Mouse (Mus musculus): ENCODE results near the gene Atxn10. TPM values are rescaled to one million over a fixed set of nuclear protein-coding genes. Genes with fewer than 3 reads are reported as not detected.

The Atxn10 gene
- polyA plus RNA-seq, 1 experiment from 2014 or later: 548 TPM

GRCm38 (mm10) chr15:85366938-85367337 is 30.9 kb downstream of the Atxn10 start:
- Histone ChIP-seq H3K4me3 (ENCODE audit: low read depth, low read length) (no peak overlapping the region), H3K36me3 (ENCODE audit: control insufficient read depth, insufficient read depth, low read length) (0 out of 2 replicates have a peak, but pooled peaks cover 4% of the 10 kb centered on the region), H3K4me2 (ENCODE audit: low read length) (no peak overlapping the region), H3K9ac (ENCODE audit: low read depth, low read length) (no peak overlapping the region), H3K4me1 (ENCODE audit: control insufficient read depth, insufficient read depth, low read length) (no peaks in the 10 kb centered on the region), H3K27me3 (ENCODE audit: control insufficient read depth, insufficient read depth, low read depth, low read length) (no peaks in the 10 kb centered on the region), H3K27ac (ENCODE audit: low read length) (no peak overlapping the region), H3K9me3 (replicated peaks; ENCODE audit: control insufficient read depth, low read length, poor library complexity, severe bottlenecking) (no peaks in the 10 kb centered on the region)
- 66% methylated on average over 5 of the region's 5 CpGs for WGBS
- no peak for ATAC-seq

DNA sequence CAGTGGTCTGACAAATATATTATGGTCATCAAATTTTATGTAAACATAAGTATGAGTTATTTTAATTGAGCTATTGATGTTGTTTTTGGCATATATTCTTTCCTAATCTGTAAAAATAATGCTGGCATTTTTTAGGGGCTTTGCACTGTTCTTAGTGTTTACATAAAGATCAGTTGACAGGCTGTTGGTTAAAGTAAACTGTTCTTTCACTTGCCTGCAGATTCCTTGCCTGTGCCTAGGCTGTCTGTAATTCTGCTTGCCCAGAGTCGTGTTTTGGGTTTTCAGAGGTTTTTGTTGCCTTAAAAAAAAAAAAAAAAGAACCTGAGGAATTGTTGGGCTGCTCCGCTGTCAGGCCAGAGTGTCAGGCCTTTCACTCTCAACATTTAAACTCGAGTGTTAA is 33.7 kb downstream of the Atxn10 start:
- no peak overlapping the region for H3K9ac ChIP-seq (ENCODE audit: low read depth, low read length)
- WGBS: 51% methylated on average over 3 of the region's 3 CpGs
- no peaks in the 10 kb centered on the region for H3K4me1 ChIP-seq (ENCODE audit: control insufficient read depth, insufficient read depth, low read length)
- H3K36me3 ChIP-seq (ENCODE audit: control insufficient read depth, insufficient read depth, low read length): no peaks in the 10 kb centered on the region
- no peak overlapping the region for H3K4me2 ChIP-seq (ENCODE audit: low read length)
- ATAC-seq: no peak
- no peak overlapping the region for H3K4me3 ChIP-seq (ENCODE audit: low read depth, low read length)
- H3K9me3 ChIP-seq (replicated peaks; ENCODE audit: control insufficient read depth, low read length, poor library complexity, severe bottlenecking): no peaks in the 10 kb centered on the region
- no peaks in the 10 kb centered on the region for H3K27me3 ChIP-seq (ENCODE audit: control insufficient read depth, insufficient read depth, low read depth, low read length)
- H3K27ac ChIP-seq (ENCODE audit: low read length): no peak overlapping the region

GRCm38 (mm10) chr15:85373125-85373524 is 37.1 kb downstream of the Atxn10 start:
- no peak overlapping the region for H3K4me3 ChIP-seq (ENCODE audit: low read depth, low read length)
- H3K9ac ChIP-seq (ENCODE audit: low read depth, low read length): no peak overlapping the region
- H3K27ac ChIP-seq (ENCODE audit: low read length): no peak overlapping the region
- H3K4me2 ChIP-seq (ENCODE audit: low read length): no peak overlapping the region
- H3K9me3 ChIP-seq (replicated peaks; ENCODE audit: control insufficient read depth, low read length, poor library complexity, severe bottlenecking): no peaks in the 10 kb centered on the region
- no peak for ATAC-seq
- no peaks in the 10 kb centered on the region for H3K27me3 ChIP-seq (ENCODE audit: control insufficient read depth, insufficient read depth, low read depth, low read length)
- H3K4me1 ChIP-seq (ENCODE audit: control insufficient read depth, insufficient read depth, low read length): no peaks in the 10 kb centered on the region
- H3K36me3 ChIP-seq (ENCODE audit: control insufficient read depth, insufficient read depth, low read length): peaks cover 15% of the 10 kb centered on the region

- no peaks in the 10 kb centered on the region for H3K27me3 ChIP-seq (ENCODE audit: control insufficient read depth, insufficient read depth, low read depth, low read length)
- no peak overlapping the region for H3K27ac ChIP-seq (ENCODE audit: low read length)
- no peak for ATAC-seq
- H3K4me3 ChIP-seq (ENCODE audit: low read depth, low read length): no peak overlapping the region
- no peak overlapping the region for H3K9ac ChIP-seq (ENCODE audit: low read depth, low read length)
- 86% methylated on average over 9 of the region's 9 CpGs for WGBS
- H3K9me3 ChIP-seq (replicated peaks; ENCODE audit: control insufficient read depth, low read length, poor library complexity, severe bottlenecking): no peaks in the 10 kb centered on the region
- no peak overlapping the region for H3K4me2 ChIP-seq (ENCODE audit: low read length)
- no peaks in the 10 kb centered on the region for H3K4me1 ChIP-seq (ENCODE audit: control insufficient read depth, insufficient read depth, low read length)
- peaks cover 14% of the 10 kb centered on the region for H3K36me3 ChIP-seq (ENCODE audit: control insufficient read depth, insufficient read depth, low read length)
Measured at GRCm38 (mm10) chr15:85383477-85383876, 47.4 kb downstream of the Atxn10 start.

DNA sequence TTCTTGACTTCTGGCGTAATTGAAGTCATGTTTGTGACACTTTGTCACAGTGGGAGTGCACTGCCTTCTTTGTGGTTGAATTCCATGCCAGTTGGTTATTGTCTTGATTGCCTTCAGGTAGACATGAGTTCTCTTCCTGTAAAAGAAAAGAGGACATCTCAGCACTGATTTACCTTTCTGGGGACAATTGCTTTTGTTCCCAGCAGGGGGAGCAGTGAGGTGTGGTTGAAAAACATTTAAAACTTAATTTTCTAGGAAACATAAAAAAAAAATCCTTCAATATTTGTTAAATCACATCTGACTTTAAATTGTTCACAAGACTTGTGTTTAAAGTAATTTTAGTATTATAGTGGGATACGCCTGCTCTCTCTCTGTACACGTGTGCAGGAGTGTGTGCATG is 52.7 kb downstream of the Atxn10 start:
- WGBS: 88% methylated on average over 3 of the region's 3 CpGs
- H3K9ac ChIP-seq (ENCODE audit: low read depth, low read length): no peak overlapping the region
- no peak overlapping the region for H3K4me2 ChIP-seq (ENCODE audit: low read length)
- H3K4me1 ChIP-seq (ENCODE audit: control insufficient read depth, insufficient read depth, low read length): no peaks in the 10 kb centered on the region
- no peak overlapping the region for H3K27ac ChIP-seq (ENCODE audit: low read length)
- no peaks in the 10 kb centered on the region for H3K9me3 ChIP-seq (replicated peaks; ENCODE audit: control insufficient read depth, low read length, poor library complexity, severe bottlenecking)
- no peak overlapping the region for H3K4me3 ChIP-seq (ENCODE audit: low read depth, low read length)
- H3K27me3 ChIP-seq (ENCODE audit: control insufficient read depth, insufficient read depth, low read depth, low read length): no peaks in the 10 kb centered on the region
- peaks cover 11% of the 10 kb centered on the region; the same call in 1 of the 2 replicates for H3K36me3 ChIP-seq (ENCODE audit: control insufficient read depth, insufficient read depth, low read length)
- ATAC-seq: no peak

DNA sequence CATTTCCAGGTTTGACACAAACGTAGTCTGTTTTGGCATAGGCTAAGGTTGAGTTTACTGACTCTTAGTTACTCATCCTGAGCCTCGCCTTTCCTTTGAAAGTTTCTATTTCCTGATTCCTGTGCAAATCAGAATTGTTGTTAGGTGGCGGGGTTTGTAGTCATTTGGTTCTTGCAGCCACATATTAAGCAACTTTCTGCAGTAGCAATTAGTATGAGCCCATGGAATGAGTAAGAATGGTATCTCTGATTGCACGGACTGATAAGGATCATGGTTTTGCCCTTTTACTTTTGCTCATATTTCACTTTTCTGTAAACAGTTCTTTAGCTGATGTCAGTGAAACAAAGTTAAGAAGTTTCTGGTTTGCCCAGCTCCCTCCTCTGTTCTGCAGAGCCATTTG is 53.9 kb downstream of the Atxn10 start:
- H3K4me1 ChIP-seq (ENCODE audit: control insufficient read depth, insufficient read depth, low read length): no peaks in the 10 kb centered on the region
- H3K27ac ChIP-seq (ENCODE audit: low read length): no peak overlapping the region
- ATAC-seq: no peak
- H3K9me3 ChIP-seq (replicated peaks; ENCODE audit: control insufficient read depth, low read length, poor library complexity, severe bottlenecking): no peaks in the 10 kb centered on the region
- no peak overlapping the region for H3K4me2 ChIP-seq (ENCODE audit: low read length)
- no peak overlapping the region for H3K9ac ChIP-seq (ENCODE audit: low read depth, low read length)
- H3K4me3 ChIP-seq (ENCODE audit: low read depth, low read length): no peak overlapping the region
- WGBS: 89% methylated on average over 4 of the region's 4 CpGs
- peaks cover 6% of the 10 kb centered on the region; the same call in 1 of the 2 replicates for H3K36me3 ChIP-seq (ENCODE audit: control insufficient read depth, insufficient read depth, low read length)
- no peaks in the 10 kb centered on the region for H3K27me3 ChIP-seq (ENCODE audit: control insufficient read depth, insufficient read depth, low read depth, low read length)

DNA sequence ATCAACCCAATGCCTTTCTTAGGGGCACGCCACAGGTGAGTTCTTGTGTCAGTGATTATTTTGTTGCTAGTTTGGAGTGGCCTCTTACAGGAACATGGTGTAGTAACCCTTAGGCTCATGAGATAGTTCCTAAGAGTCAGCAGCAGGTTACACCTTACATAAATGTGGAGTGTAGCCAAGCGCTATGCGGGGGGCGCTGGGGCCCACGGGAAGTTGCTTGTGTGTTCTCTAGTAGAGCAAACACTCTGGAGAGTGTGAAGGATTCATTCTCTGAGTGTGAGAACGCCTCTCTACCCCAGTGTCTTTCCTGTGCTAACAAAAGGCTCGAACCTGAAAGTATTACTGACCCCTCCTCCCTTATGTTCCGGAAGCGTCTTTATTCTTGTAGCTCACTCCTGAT is 59.3 kb downstream of the Atxn10 start:
- Histone ChIP-seq H3K9ac (ENCODE audit: low read depth, low read length) (no peak overlapping the region), H3K4me1 (ENCODE audit: control insufficient read depth, insufficient read depth, low read length) (no peaks in the 10 kb centered on the region), H3K9me3 (replicated peaks; ENCODE audit: control insufficient read depth, low read length, poor library complexity, severe bottlenecking) (no peaks in the 10 kb centered on the region), H3K36me3 (ENCODE audit: control insufficient read depth, insufficient read depth, low read length) (peaks cover 3% of the 10 kb centered on the region; the same call in 1 of the 2 replicates), H3K4me3 (ENCODE audit: low read depth, low read length) (no peak overlapping the region), H3K27ac (ENCODE audit: low read length) (no peak overlapping the region), H3K4me2 (ENCODE audit: low read length) (no peak overlapping the region), H3K27me3 (ENCODE audit: control insufficient read depth, insufficient read depth, low read depth, low read length) (no peaks in the 10 kb centered on the region)
- WGBS: 91% methylated on average over 9 of the region's 9 CpGs
- ATAC-seq: no peak

- Histone ChIP-seq H3K9me3 (replicated peaks; ENCODE audit: control insufficient read depth, low read length, poor library complexity, severe bottlenecking) (no peaks in the 10 kb centered on the region), H3K36me3 (ENCODE audit: control insufficient read depth, insufficient read depth, low read length) (no peaks in the 10 kb centered on the region), H3K4me3 (ENCODE audit: low read depth, low read length) (no peak overlapping the region), H3K27ac (ENCODE audit: low read length) (no peak overlapping the region), H3K9ac (ENCODE audit: low read depth, low read length) (no peak overlapping the region), H3K4me2 (ENCODE audit: low read length) (no peak overlapping the region), H3K4me1 (ENCODE audit: control insufficient read depth, insufficient read depth, low read length) (peaks cover 10% of the 10 kb centered on the region; the same call in 1 of the 2 replicates), H3K27me3 (ENCODE audit: control insufficient read depth, insufficient read depth, low read depth, low read length) (no peaks in the 10 kb centered on the region)
- WGBS: 68% methylated on average over 7 of the region's 7 CpGs
- ATAC-seq: no peak
Measured at GRCm38 (mm10) chr15:85401926-85402325, 65.9 kb downstream of the Atxn10 start.

DNA sequence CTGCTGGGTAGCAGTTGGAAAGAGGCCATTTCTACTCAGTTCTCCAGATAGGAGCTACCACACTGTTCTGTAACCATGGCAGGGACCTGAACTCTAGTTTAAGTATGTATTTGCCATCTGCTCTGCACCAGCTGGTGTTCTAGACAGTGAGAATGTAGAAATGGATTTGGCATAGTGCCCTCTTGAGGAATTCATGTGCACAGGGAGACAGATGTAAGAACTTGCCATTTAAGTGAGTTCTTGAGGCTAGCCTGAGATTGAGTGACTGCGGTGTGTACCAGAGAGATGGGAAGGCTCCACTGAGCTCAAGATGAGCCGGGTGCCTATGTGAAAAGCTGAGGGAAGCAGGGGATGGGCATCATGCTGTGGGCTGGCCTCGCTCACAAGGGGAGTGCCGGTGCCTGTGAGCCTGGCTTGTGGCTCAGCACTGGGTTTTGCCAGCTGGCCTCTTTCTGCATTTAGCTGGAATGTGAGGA is 67.2 kb downstream of the Atxn10 start:
- Histone ChIP-seq H3K36me3 (ENCODE audit: control insufficient read depth, insufficient read depth, low read length) (no peaks in the 10 kb centered on the region), H3K4me2 (ENCODE audit: low read length) (no peak overlapping the region), H3K4me1 (ENCODE audit: control insufficient read depth, insufficient read depth, low read length) (peaks cover 10% of the 10 kb centered on the region; the same call in 1 of the 2 replicates), H3K4me3 (ENCODE audit: low read depth, low read length) (no peak overlapping the region), H3K27me3 (ENCODE audit: control insufficient read depth, insufficient read depth, low read depth, low read length) (no peaks in the 10 kb centered on the region), H3K9ac (ENCODE audit: low read depth, low read length) (no peak overlapping the region), H3K27ac (ENCODE audit: low read length) (peak overlapping the region; percentile 50), H3K9me3 (replicated peaks; ENCODE audit: control insufficient read depth, low read length, poor library complexity, severe bottlenecking) (no peaks in the 10 kb centered on the region)
- 40% methylated on average over 4 of the region's 4 CpGs for WGBS
- peak; percentile 77 for ATAC-seq

Measured in midbrain, embryonic 16.5 days (tissue).